Mouse (Mus musculus): ENCODE data around the gene Kremen2.
"Not testable (repeated sequence)": the region's sequence is repeated elsewhere in the genome, so short reads cannot be mapped to it uniquely, and the experiment has no call there.

Gene Kremen2

DNA sequence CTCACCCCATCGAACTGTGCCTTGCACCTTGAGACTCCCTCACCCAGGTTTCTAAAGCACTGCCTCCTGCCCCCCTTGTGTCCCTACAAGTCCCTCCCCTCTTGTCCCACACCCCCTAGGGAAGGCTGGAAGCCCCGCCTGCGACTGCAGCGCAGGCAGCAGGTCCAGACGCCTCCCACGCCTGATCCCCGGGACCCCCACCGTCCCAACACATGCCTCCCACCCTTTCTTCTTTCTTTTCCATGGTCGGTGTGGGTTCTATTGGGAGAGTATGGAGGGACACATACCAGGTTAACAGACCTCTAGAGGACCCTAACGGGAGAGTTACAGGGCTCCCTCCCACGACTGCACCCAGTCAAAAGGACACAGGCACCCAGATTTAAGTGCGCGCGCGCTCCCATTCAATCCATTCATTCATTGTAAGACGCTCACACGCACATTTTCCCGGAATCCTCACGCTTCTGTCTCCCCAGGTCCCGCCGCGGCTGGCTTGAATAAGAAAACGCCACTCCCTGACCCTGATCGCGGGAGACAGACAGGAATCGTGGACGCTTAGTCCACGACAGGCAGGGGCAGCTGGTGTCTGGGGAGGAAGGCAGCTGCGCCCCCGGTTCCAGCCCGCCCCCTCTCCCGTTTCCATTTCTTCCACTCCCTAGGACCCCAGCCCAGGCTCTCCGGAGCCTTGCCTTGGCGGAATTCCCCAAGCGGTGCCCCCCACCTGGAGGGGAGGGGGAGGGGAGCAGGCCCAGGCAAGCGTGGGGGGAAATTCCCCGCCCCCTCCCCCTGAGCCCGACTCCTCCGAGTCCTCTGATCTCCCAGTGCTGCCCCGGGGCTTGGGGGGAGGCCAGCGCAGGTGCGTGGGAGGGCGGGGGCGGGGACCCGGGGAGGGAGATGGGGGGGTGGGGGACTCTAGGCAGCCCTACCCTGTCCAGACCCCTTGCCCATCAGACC lies at the start of gene Kremen2:
Gene Kremen2 (minus strand): TSS at position 533 of the 951 bp plus-strand sequence.
- peak; percentile 34 for DNase-seq (ENCODE audit: low read depth, low spot score)

DNA sequence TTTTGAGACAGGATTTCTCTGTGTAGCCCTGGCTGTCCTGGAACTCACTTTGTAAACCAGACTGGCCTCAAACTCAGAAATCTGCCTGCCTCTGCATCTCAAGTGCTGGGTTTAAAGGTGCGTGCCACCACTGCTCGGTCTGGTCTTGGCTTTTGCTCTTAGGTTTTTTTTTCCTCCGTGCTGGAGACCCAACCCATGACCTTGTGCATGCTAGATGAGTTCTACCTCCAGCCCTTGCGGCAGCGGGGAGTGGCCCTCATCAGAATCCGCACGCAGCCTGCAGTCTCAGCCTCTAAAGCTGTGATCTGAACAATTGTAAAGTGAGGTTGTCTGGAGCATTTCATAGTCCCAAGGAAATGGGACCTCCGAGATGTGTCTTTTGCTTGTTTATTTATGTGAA lies 49.7 kb upstream of the Kremen2 start:
- no peak for DNase-seq (ENCODE audit: low read depth, low spot score)

DNA sequence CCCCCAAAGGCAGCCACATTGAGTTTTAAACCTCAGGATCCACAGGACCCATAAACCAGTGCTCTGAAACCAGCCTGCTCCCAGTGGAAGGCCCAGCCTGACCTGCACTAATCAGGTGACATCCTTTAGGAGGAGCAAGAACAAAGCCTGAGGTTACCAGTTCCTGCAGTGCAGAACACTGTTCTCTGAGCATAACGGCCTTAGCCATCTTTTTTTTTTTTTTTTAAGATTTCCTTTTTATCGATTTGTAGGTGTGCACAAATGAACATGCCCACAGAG lies 45.4 kb upstream of the Kremen2 start:
- DNase-seq (ENCODE audit: low read depth, low spot score) = peak; percentile 34

DNA sequence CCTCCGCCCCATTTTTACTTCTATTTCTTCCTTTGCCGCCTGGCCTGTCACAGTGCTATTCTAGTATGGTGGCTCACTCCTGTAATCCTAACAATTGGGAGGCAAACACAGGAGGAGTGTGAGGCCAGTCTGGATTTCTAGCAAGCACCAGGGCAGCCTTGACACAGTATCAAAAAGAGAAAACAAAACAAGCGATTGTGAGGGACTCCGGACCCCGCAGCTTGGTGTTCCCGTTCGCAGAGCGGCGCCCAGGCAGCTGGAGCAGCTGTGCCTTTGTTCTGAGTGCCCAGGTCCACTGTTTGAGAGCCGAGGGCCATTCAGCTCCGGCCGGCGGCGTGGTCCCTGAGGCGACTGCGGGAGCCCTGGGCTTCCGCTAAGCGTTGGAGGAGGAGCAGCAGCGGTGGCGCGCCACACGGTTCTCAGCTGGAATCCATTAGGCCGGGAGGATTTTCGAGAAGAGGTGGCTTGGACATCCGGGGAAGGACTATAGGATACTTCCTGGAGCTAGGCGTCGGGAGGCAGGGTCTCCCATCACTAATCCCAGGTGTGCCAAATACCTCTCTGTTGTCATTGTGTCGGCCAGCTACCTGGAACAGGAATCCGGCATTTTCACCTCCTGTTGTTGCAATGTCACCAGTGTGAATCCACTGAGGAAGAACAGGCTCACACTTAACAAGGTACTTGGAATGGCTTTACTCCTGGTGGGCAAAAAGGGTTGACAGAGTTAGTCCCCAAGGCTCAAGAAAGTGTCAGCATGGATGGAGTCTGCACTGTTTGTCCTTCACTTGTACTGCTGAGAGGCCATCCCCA lies 44.8 kb upstream of the Kremen2 start, which contains the start of gene Srrm2:
Gene Srrm2 (plus strand): TSS at position 264 of the 810 bp plus-strand sequence.
- peak; percentile 58 for DNase-seq (ENCODE audit: low read depth, low spot score)

DNA sequence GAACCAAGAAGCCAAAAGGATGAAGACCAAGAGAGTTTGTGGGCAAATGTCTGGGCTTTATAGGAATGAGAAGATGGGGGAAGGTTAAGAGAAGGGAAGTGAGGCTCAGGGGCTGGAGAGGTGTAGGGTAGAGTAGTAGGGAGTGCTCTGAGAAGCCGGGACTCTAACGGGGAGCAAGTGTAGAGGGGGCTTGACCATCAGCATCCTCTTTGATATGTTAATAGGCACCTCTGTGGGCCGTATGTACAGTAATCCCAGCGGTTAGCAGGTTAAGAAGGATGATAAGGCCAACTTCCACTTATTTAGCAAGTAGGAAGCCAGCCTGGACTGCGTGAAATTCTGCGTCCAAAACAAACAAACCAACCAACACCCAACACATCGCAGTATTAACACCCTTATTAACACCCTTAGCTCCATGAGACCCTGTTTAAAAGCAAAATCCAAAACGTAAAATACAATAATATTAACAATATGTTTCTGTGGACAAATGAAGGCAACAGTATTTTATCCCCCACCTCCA lies 44.2 kb upstream of the Kremen2 start:
- DNase-seq (ENCODE audit: low read depth, low spot score) = no peak

DNA sequence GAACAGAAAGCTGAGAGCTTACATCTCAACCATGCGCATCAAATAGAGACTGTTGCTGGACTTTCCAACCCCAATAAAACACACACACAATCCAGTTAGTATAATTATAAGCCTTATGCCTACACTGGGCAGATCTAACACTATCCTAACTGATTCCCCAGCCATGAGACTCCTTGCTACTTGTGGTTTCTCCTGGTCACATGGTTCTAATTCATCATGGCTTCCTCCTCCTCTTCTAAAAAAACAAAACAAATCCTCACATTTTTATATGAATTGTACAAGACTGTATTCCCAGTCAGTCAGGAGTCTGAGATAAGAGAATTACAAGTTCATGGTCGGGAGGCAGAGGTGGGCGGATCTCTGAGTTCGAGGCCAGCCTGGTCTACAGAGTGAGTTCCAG lies 43.3 kb upstream of the Kremen2 start:
- DNase-seq (ENCODE audit: low read depth, low spot score) = no peak

DNA sequence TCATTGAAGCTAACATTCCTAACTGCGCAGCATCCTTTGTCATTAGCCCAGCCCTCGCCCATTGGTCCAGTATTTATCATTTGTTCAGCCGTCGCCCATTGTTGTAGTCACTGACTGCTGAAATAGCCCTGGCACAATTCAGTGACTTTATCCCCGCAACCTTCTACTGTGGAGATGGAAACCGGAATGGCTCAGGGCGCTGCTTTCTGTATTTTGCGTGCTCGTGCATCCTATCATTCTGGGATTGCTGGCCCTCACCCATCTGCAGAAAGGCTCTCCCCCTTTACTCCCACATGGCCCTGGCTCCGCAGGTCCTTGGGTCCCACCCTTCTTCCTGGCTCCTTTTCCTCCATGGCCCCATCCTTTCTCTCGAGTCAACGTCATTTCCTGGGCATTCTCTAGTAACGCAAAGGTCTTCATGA lies 40.9 kb upstream of the Kremen2 start:
- no peak for DNase-seq (ENCODE audit: low read depth, low spot score)

DNA sequence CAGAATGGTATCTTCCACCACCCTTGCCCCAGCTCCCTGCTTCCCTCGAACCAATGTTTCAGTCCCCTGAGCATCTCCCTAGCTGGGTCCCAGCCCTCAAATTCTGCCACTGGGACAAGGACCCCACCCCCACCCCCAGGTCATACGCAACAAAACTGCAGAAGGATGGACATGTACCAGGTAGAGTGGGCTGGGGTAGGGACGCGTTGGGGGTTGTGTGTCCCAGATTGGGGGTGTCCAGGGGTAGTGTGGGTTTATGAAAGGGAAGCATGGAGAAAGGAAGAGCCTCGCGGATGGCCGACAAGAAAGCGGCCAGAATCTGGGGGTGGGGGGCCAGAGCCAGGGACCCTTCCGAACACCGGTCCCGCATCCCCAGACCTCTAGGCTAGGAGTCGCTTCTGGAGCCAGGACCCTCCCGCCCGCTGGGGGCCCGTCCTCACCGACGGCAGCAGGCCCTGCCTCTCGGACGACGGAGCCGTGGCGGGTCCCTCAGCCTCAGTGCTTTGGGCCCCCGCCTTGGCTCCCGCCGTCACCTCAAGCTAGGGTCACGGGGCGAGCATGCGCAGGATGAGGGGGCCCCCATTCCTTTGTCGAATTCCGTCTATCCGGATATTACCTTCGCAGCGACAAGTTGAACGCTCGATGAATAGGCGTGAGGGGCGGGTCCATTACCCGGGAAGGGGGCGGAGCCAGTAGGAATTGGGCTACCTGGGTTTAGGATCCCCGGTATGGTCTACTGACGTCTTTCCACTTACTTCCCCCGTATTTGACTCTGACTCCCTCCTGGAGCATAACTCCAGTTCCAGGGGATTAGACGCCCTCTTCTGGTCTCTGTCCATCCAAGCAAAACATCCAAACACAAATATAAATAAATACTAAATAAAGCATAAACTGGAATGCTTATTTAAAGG lies 40.2 kb upstream of the Kremen2 start, which contains the start of gene Flywch2:
Gene Flywch2 (minus strand): TSS at position 521 of the 911 bp plus-strand sequence.
- DNase-seq (ENCODE audit: low read depth, low spot score) = peak; percentile 82

DNA sequence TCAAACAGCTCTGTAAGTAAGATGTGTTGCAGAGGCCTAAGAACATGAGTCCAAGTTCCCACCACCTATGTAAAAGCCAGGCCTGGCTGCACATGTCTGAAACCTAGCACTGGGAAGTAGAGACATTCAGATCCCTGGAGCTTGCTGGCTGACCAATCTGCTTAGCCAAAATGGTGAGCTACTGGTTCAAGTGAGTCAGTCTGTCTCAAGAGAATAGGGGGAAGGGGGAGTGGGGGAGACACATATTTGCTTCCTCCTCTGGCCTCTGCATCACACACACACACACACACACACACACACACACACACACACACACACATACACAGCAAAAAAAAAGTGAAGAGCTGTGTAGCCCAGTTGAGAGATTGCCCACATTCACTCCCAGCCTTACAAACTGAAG lies 37.7 kb upstream of the Kremen2 start:
- DNase-seq (ENCODE audit: low read depth, low spot score) = no peak

DNA sequence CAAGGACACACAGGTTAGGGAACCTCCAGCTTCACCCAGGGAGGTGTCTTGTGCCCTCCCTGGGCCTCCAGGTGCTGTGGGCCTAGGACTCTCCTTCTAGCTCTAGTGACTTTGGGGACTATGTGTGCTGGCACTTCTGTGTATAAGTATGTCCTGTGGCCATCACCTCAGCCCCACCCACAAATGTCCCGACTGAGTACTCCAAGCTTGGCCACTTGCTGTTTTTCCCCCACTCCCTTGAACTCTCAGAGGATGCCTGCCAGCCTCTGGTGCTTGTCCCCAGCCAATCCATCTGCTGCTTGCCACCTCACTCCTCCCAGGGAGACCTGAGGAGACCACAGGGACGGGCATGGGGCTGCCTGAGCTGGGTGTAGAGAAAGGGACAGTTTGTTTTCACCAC lies 32.8 kb upstream of the Kremen2 start:
- no peak for DNase-seq (ENCODE audit: low read depth, low spot score)

DNA sequence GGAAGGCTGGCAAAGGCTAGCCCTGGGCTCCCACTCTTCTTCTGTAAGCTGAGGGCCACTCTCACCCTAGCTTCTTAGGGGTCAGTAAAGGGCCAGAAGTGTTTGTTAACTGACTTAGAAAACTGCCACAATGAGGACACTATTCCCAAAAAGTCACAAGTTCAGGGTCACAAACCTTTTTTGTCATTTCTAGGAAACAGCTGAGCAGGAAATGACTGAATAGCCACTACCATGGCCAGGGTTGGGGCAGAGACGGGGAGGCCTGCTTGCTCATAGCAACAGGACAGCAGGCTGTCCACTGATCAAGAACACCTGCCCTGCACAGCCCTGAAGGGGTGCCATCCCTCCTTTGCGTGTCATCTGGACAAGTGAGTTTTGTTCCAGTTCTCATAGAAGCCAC lies 31.5 kb upstream of the Kremen2 start:
- no peak for DNase-seq (ENCODE audit: low read depth, low spot score)

DNA sequence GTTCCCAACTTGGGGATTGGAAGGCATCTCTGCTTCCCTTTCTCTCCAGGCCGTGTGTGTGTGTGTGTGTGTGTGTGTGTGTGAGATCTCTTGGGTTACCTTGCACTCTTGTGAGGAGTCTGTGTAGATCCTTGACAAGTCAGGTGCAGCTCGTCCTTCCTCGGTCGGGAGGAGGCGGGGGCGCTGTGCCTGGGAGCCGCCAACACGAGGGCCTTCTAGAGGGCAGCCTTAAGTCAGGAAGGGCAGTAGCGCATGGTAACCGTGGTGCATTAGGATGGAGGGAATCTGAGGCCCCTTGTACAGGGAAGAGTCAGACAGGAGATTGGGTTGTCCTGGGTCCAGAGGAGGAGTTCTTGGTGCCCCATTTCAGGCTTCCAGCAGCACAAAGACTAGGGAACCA lies 30.6 kb upstream of the Kremen2 start:
- no peak for DNase-seq (ENCODE audit: low read depth, low spot score)

DNA sequence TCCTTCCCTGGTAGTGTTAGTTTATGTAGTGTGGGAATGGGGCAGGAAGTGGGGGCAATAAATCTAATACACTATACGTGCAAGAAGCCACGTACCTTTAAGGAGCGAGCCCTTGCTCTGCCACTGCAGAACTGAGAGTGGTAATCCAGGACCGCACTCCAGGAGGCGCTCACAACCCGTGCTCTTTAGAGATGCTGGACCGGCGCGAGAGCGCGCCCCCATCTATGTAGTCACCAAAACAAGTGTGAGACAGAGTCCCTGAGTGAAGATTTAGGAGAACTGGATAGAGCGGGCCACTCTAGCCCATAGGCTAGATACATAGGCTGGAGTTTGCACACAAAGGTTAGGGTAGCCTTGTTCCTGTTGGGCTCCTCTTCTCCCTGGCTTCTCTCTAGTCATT lies 28.5 kb upstream of the Kremen2 start:
- peak; percentile 87 for DNase-seq (ENCODE audit: low read depth, low spot score)

DNA sequence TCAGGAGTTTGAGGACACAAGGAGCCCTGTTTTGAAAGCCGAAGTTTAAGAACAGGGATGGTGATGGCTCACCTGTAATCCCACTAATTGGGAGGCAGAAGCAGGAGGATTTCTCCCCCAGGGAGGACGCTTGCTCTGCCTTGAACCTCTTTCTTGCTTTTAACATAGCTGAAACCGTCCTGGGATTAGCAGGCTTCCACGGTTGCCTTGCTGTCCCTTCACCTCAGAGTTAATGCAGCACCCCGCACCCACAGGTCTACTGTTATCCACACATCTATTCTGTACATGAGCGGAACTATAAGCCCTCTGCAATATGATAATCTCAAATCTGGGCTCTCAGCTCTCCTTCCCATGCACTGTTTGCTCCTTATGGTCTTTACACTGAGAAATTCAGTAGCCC lies 28.0 kb upstream of the Kremen2 start:
- no peak for DNase-seq (ENCODE audit: low read depth, low spot score)

DNA sequence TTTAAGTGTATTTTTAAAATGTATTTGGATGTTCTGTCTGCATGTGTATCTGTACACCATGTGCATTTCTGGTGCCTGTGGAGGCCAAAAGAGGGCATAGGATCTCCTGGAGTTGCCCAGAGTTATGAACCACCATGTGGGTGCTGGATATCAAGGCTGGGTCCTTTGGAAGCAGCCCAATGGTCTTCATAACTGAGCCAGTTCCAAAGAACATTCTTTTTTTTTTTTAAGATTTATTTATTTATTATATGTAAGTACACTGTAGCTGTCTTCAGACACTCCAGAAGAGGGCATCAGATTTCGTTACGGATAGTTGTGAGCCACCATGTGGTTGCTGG lies 26.6 kb upstream of the Kremen2 start:
- DNase-seq (ENCODE audit: low read depth, low spot score) = not testable (repeated sequence)

DNA sequence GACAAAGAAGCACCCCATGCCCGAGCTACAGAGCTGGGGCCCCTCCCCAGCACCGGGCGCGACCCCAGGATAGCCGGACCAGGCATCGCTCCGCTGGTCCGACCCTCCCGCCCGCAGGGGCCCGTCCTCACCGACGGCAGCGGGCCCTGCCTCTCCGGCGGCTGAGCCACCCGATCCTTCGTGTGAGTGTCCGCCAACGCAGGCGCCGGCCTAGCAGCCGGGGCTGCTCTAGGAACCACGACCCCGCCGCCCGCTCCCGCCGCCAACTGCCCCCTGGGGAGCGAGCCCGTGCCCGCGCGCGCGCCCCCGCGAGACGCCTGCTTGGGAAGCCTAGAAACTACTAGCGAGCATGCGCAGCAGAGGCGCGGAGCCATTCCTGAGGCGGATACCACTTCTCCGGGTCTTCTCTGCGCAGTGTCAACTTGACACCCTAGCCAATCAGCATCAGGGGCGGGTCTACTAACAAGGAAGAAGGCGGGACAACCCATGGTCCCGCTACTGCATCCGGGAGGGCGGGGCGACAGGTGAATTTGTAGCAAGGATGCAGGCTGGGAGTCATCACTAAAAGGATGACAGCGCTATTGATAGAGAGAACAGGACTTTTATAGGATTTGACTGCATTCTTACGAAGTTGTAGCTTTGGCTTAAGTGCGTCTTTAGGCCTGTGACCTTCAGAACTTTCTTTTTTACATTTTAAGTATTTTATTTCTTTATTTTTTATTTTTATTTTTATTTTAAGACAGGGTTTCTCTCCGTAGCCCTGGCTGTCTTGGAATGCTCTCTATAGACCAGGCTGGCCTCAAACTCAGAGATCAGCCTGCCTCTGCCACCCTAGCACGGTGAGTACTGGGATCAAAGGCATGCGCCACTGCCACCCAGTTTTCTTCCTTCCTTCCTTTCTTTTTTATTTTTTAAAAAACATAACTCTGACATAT lies 25.9 kb upstream of the Kremen2 start, which contains the start of gene Flywch1:
Gene Flywch1 (minus strand): TSS at position 319 of the 935 bp plus-strand sequence.
- peak; percentile 98 for DNase-seq (ENCODE audit: low read depth, low spot score)

DNA sequence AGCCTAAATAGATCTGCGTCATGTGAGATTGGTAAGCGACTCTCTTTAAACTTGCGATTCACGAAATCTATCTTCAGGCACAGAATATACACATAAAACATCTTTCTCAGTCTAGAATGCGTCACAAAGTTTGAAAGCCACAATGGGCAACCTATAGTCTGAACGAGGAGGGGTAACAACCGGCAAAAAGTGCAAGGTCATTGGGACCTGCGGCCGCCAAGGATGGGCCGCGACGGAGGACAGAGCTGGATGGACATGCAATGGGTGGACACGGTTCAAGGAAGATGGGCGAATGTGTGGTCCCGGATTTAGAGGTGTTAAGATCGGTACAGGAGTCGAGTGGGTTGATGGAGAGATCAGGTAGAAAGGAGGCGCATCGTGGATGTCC lies 25.3 kb upstream of the Kremen2 start:
- DNase-seq (ENCODE audit: low read depth, low spot score) = no peak

DNA sequence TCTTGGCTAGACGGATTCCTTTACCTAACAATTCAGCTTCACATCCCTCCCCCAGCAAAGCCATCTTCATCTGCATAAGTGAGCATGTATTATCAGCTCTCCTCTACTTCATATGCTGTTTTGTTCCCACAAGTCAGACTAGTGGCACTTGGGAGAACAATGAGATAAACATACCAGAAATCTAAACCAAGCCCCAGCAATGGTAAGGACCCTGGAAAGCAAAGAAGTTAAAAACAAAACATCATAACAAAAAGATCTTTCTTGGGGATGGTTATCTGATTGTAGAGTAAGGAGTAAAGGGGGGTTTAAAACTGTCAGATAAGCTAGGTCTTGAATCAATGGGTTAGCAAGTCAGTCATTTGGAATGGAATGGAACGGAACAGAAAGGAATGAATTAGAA lies 24.9 kb upstream of the Kremen2 start:
- no peak for DNase-seq (ENCODE audit: low read depth, low spot score)

DNA sequence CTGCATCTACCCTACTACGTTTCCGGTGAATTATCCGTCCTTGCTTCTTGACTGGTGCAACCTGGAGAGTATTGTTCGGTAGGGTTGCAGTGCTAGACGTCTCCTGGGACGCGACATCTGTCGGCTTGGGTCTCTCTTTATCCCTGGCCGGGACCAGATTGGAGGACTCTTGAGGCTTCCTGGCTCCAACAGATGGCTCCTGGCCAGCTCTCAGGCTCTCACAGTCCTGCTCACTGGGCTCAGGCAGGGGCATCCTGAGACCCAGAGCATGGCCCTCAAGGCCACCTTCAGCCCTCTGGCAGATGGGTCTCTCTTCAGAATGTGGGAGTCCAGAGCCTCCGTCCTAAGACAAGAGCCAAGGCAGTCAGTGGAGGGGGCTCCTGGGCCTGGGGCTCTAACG lies 17.3 kb upstream of the Kremen2 start:
- DNase-seq (ENCODE audit: low read depth, low spot score) = no peak

DNA sequence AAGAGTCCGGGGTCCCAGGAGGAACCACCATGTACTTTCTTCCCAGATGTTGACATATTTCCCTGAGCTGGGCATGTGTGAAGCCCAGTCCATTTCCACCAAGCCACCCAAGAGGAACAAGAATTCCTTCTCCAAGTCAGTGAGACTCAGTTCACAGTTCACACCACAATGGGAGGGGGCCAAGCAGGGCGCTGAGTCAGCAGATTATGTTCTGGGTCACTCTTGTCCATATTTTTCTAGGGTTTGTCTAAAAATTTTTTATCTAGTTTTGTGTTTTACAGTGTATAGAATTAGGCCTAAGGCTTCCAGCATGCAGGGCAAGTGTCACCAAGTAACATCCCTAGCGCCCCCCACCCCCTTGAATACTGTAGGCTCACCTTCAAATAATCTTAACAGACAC lies 15.5 kb upstream of the Kremen2 start:
- no peak for DNase-seq (ENCODE audit: low read depth, low spot score)

Measured in CD4-positive helper T cell, adult 2 months (primary cell).